Mouse (Mus musculus): ENCODE data around the gene Scap. TPM values are rescaled to one million over a fixed set of nuclear protein-coding genes. Genes with fewer than 3 reads are reported as not detected.
"Not testable (repeated sequence)": the region's sequence is repeated elsewhere in the genome, so short reads cannot be mapped to it uniquely, and the experiment has no call there.

Gene Scap
- polyA plus RNA-seq, 1 experiment from 2014 or later: 43.6 TPM

DNA sequence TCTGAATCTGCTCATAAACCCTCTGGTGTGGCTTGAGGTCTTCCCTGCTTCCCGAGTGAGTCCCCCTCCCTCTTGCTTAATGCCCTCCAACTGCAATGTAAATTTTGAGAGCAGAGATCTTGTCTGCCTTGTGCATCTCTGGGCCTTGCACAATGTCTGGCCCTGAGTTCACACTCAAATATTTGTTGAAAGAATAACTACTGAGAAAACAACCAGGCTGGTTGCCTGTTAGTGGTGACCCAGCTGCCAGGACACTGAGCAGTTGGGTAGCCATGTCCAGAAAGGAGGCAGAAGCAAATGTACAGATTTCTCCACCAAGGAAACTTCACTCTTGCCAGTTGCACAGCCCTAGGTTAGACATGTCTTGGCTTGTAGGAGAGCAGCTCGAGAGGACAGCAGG lies 25.3 kb downstream of the Scap start:
- Histone ChIP-seq H3K9me3 (replicated peaks) (no peaks in the 10 kb centered on the region), H3K27me3 (no peaks in the 10 kb centered on the region), H3K4me2 (replicated peaks) (no peak overlapping the region), H3K9ac (no peak overlapping the region), H3K27ac (replicated peaks) (no peak overlapping the region), H3K4me1 (no peaks in the 10 kb centered on the region), H3K36me3 (peaks cover 32% of the 10 kb centered on the region), H3K4me3 (replicated peaks) (no peak overlapping the region)
- ATAC-seq (ENCODE audit: insufficient number of reproducible peaks, low FRiP score, low TSS enrichment, low read depth): no peak
- WGBS: 61% methylated on average over 2 of the region's 2 CpGs

DNA sequence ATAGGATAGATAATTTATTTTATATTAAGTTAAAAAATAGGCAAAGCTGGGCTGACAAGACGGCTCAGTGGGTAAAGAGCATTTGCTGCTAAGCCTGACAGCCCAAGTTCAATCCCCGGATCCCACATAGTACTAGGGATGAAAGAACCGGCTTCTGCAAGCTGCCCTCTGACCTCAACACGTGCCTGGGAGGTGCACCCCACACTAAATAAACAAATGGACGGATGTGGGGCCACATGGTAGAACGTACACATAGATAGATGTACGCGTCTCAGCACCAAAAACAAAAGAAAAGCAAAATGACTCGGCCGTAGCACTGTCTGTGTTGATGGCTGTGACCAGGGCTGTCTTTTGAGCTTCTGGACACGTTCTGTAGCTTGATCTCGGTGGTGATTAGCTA lies 28.2 kb downstream of the Scap start:
- Histone ChIP-seq H3K4me2 (replicated peaks) (no peak overlapping the region), H3K4me1 (no peaks in the 10 kb centered on the region), H3K27ac (replicated peaks) (no peak overlapping the region), H3K9me3 (replicated peaks) (no peaks in the 10 kb centered on the region), H3K27me3 (no peaks in the 10 kb centered on the region), H3K9ac (no peak overlapping the region), H3K4me3 (replicated peaks) (no peak overlapping the region), H3K36me3 (peaks cover 11% of the 10 kb centered on the region; the same call in 1 of the 2 replicates)
- ATAC-seq (ENCODE audit: insufficient number of reproducible peaks, low FRiP score, low TSS enrichment, low read depth): no peak
- WGBS: 73% methylated on average over 12 of the region's 12 CpGs

DNA sequence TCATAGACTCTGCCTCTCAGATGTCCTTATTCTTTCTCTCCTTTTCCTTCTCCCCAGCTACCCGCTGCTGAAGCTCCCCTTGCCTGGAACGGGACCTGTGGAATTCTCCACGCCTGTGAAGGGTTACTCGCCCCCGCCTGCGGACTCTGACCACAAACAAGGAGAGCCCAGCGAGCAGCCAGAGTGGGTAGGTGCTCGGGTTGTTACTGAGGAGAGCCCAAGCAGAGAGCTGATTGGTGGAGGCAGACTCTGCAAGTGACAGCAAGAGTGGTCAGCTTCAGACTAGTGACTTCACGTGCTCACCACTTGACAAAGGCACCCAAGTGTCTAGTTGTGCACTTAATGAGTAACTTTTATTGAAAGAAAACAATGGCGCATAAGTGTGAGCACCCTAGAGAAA lies 29.2 kb downstream of the Scap start:
- WGBS: 75% methylated on average over 10 of the region's 10 CpGs

DNA sequence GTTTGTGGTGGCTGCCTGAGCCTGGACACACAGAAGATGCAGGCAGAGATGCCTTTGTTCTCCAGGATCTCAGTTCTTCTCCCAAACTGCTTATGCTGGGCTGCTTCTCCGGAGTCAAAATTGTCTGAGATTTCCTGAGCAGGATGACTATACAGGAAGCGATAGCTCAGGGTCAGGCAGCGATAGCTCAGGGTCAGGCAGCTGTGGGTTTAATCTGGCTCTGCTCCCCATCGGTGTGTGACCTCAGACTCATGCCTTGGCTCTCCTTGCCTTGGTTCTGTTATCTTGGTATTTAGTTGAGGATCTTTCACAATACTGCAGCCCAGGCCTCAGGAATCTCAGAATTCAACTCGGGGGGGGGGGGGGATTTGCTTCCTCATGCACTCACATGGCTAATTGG lies 33.7 kb downstream of the Scap start:
- H3K4me2 ChIP-seq (replicated peaks): no peak overlapping the region
- no peak overlapping the region for H3K27ac ChIP-seq (replicated peaks)
- H3K9me3 ChIP-seq (replicated peaks): no peaks in the 10 kb centered on the region
- whole genome bisulfite sequencing: 41% methylated on average over 5 of the region's 5 CpGs
- H3K4me3 ChIP-seq (replicated peaks): no peak overlapping the region
- no peak for ATAC-seq (ENCODE audit: insufficient number of reproducible peaks, low FRiP score, low TSS enrichment, low read depth)
- H3K9ac ChIP-seq: no peak overlapping the region
- no peaks in the 10 kb centered on the region for H3K4me1 ChIP-seq
- peaks cover 14% of the 10 kb centered on the region; the same call in 1 of the 2 replicates for H3K36me3 ChIP-seq
- no peaks in the 10 kb centered on the region for H3K27me3 ChIP-seq

More for the DNA sequence above, 29.2 kb downstream of the Scap start:
- no peak overlapping the region for H3K4me2 ChIP-seq (replicated peaks)
- no peaks in the 10 kb centered on the region for H3K27me3 ChIP-seq
- H3K36me3 ChIP-seq: peaks cover 11% of the 10 kb centered on the region; the same call in 1 of the 2 replicates
- no peaks in the 10 kb centered on the region for H3K4me1 ChIP-seq
- H3K9ac ChIP-seq: no peak overlapping the region
- H3K27ac ChIP-seq (replicated peaks): no peak overlapping the region
- ATAC-seq (ENCODE audit: insufficient number of reproducible peaks, low FRiP score, low TSS enrichment, low read depth): no peak
- no peaks in the 10 kb centered on the region for H3K9me3 ChIP-seq (replicated peaks)
- no peak overlapping the region for H3K4me3 ChIP-seq (replicated peaks)

DNA sequence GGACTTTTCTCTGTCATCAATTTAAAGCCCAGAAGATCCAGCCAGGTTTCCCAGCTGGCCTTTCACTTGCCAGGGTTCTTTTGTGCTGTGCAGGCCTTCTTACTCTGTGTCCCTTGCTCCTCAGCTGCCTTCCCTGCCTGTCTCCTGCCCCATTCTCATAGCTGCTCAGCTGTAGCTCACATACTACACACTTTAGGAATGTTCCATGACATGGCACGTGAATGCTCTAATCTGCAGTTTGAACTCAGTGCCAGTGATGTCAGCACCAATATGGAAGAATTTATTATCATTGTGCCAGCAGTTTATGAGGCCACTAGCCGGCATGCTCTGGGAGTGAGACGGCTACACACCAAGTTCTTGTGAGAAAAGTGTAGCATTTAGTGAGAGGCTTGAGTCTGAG lies 36.8 kb downstream of the Scap start:
- Histone ChIP-seq H3K4me3 (replicated peaks) (no peak overlapping the region), H3K36me3 (peaks cover 30% of the 10 kb centered on the region), H3K4me1 (no peaks in the 10 kb centered on the region), H3K4me2 (replicated peaks) (no peak overlapping the region), H3K9me3 (replicated peaks) (no peaks in the 10 kb centered on the region), H3K27me3 (no peaks in the 10 kb centered on the region), H3K27ac (replicated peaks) (no peak overlapping the region), H3K9ac (no peak overlapping the region)
- ATAC-seq (ENCODE audit: insufficient number of reproducible peaks, low FRiP score, low TSS enrichment, low read depth): no peak
- 88% methylated on average over 3 of the region's 3 CpGs for WGBS

DNA sequence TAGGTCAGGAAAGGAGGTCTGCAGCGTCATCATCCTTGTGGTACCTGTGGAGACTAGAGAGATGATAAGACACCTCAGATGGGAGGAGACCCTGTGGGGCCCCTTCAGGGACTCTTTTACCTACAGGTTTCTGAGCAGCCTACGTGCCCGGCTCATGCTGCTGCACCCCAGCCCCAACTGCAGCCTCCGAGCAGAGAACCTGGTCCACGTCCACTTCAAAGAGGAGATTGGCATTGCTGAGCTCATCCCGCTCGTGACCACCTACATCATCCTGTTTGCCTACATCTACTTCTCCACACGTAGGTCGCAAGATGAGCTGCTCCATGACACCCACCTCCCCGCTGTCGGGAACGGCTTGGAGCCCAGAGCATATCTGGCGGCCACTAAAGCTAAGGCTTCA lies 40.8 kb downstream of the Scap start:
- Histone ChIP-seq H3K4me3 (replicated peaks) (no peak overlapping the region), H3K36me3 (peaks cover 61% of the 10 kb centered on the region), H3K4me2 (replicated peaks) (no peak overlapping the region), H3K4me1 (no peaks in the 10 kb centered on the region), H3K9ac (no peak overlapping the region), H3K27me3 (no peaks in the 10 kb centered on the region), H3K27ac (replicated peaks) (no peak overlapping the region), H3K9me3 (replicated peaks) (no peaks in the 10 kb centered on the region)
- no peak for ATAC-seq (ENCODE audit: insufficient number of reproducible peaks, low FRiP score, low TSS enrichment, low read depth)
- WGBS: 93% methylated on average over 13 of the region's 13 CpGs

DNA sequence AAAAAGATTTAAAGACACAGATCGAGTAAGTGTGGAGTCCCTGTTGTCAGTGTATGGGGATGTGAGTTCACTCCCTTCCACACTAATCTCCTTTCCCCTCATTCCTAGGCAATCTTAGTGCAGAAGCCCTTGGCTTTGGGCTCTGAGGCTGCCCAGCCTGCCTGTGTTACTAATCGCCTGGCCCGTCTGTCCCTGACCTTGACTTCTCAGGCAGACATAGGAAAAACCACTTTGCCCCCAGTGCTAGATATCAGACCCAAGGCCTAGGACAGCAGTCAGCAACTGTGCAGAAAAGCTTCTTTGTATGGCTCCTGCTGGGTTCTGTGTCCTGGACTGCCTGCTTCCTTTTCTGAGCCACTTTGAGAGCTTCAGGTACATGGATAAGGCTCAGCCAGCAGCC lies 42.6 kb downstream of the Scap start:
- no peak overlapping the region for H3K9ac ChIP-seq
- peaks cover 72% of the 10 kb centered on the region for H3K36me3 ChIP-seq
- H3K27me3 ChIP-seq: no peaks in the 10 kb centered on the region
- no peak overlapping the region for H3K27ac ChIP-seq (replicated peaks)
- no peak for ATAC-seq (ENCODE audit: insufficient number of reproducible peaks, low FRiP score, low TSS enrichment, low read depth)
- no peak overlapping the region for H3K4me3 ChIP-seq (replicated peaks)
- H3K4me2 ChIP-seq (replicated peaks): no peak overlapping the region
- H3K4me1 ChIP-seq: no peaks in the 10 kb centered on the region; the same call in 1 of the 2 replicates
- no peaks in the 10 kb centered on the region for H3K9me3 ChIP-seq (replicated peaks)
- 94% methylated on average over 3 of the region's 3 CpGs for WGBS

DNA sequence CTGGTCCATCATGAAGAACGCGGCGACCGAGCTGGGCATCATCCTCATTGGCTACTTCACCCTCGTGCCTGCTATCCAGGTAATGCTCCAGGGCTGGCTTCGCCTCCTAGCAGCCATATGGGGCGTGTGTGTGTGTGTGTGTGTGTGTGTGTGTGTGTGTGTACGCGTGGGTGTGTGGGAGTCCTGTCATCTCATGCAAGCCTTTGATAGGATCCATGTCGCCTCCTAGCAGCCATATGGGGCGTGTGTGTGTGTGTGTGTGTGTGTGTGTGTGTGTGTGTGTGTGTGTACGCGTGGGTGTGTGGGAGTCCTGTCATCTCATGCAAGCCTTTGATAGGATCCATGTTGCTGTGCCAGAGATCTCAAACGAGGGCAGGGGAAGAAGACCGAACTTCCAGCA lies 44.6 kb downstream of the Scap start:
- not testable (repeated sequence) for ATAC-seq (ENCODE audit: insufficient number of reproducible peaks, low FRiP score, low TSS enrichment, low read depth); H3K27ac ChIP-seq (replicated peaks); H3K9me3 ChIP-seq (replicated peaks); H3K4me3 ChIP-seq (replicated peaks); H3K27me3 ChIP-seq; H3K4me1 ChIP-seq; H3K9ac ChIP-seq; H3K4me2 ChIP-seq (replicated peaks)
- 85% methylated on average over 15 of the region's 15 CpGs for WGBS
- H3K36me3 ChIP-seq: peaks cover 82% of the 10 kb centered on the region

DNA sequence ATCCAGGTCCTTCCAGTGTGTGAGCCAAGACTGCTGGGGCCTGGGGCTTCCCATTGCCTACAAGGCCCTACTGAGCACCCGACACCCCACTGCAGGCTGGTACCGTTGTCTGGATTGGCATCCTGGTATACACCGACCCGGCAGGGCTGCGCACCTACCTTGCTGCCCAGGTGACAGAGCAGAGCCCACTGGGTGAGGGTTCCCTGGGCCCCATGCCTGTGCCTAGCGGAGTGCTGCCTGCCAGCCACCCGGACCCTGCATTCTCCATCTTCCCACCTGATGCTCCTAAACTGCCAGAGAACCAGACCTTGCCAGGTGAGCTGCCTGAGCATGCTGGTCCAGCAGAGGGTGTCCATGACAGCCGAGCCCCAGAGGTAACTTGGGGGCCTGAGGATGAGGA lies 46.3 kb downstream of the Scap start:
- no peaks in the 10 kb centered on the region for H3K27me3 ChIP-seq
- no peak overlapping the region for H3K4me2 ChIP-seq (replicated peaks)
- no peak for ATAC-seq (ENCODE audit: insufficient number of reproducible peaks, low FRiP score, low TSS enrichment, low read depth)
- H3K9me3 ChIP-seq (replicated peaks): no peaks in the 10 kb centered on the region
- no peak overlapping the region for H3K27ac ChIP-seq (replicated peaks)
- H3K4me3 ChIP-seq (replicated peaks): no peak overlapping the region
- H3K4me1 ChIP-seq: no peaks in the 10 kb centered on the region; the same call in 1 of the 2 replicates
- 92% methylated on average over 8 of the region's 8 CpGs for WGBS
- no peak overlapping the region for H3K9ac ChIP-seq
- peaks cover 82% of the 10 kb centered on the region for H3K36me3 ChIP-seq

DNA sequence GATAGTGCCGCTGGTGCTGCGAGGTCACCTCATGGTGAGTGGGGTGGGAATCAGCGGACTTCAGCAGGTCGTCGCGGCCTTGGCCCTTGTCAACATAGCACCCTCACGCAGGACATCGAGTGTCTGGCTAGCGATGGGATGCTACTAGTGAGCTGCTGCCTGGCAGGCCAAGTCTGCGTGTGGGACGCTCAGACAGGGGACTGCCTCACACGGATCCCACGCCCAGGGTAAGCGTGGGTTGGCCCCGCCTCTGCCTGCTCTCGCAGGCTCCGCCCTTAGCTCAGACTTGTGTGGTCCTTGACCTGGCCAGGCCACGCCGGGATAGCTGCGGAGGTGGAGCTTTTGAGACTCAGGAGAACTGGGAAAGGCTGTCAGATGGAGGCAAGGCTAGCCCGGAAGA lies 47.6 kb downstream of the Scap start:
- no peak overlapping the region for H3K27ac ChIP-seq (replicated peaks)
- H3K9me3 ChIP-seq (replicated peaks): no peaks in the 10 kb centered on the region
- no peak overlapping the region for H3K4me3 ChIP-seq (replicated peaks)
- no peak overlapping the region for H3K4me2 ChIP-seq (replicated peaks)
- H3K27me3 ChIP-seq: no peaks in the 10 kb centered on the region
- H3K4me1 ChIP-seq: no peaks in the 10 kb centered on the region; the same call in 1 of the 2 replicates
- H3K36me3 ChIP-seq: peaks cover 90% of the 10 kb centered on the region
- peak; percentile 29; the same call in 1 of the 2 replicates for ATAC-seq (ENCODE audit: insufficient number of reproducible peaks, low FRiP score, low TSS enrichment, low read depth)
- WGBS: 43% methylated on average over 21 of the region's 21 CpGs
- H3K9ac ChIP-seq: no peak overlapping the region

DNA sequence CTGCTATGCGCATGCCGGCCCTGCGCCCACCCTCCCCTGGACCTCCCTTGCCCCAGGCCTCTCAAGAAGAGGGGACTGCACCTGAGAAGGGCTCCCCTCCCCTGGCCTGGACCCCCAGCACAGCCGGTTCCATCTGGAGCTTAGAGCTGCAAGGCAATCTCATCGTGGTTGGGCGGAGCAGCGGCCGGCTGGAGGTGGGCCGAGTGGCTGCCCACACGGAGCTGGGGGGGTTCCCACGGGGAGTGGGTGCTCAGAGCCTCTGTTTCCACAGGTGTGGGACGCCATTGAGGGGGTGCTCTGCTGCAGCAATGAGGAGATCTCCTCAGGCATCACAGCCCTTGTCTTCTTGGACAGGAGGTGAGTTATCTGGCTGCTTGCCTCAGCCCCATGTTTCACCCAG lies 48.2 kb downstream of the Scap start:
- Histone ChIP-seq H3K27ac (replicated peaks) (no peak overlapping the region), H3K27me3 (no peaks in the 10 kb centered on the region), H3K9me3 (replicated peaks) (no peaks in the 10 kb centered on the region), H3K4me3 (replicated peaks) (no peak overlapping the region), H3K36me3 (peaks cover 90% of the 10 kb centered on the region), H3K9ac (no peak overlapping the region), H3K4me2 (replicated peaks) (no peak overlapping the region), H3K4me1 (no peaks in the 10 kb centered on the region; the same call in 1 of the 2 replicates)
- 79% methylated on average over 12 of the region's 12 CpGs for WGBS
- ATAC-seq (ENCODE audit: insufficient number of reproducible peaks, low FRiP score, low TSS enrichment, low read depth): no peak

DNA sequence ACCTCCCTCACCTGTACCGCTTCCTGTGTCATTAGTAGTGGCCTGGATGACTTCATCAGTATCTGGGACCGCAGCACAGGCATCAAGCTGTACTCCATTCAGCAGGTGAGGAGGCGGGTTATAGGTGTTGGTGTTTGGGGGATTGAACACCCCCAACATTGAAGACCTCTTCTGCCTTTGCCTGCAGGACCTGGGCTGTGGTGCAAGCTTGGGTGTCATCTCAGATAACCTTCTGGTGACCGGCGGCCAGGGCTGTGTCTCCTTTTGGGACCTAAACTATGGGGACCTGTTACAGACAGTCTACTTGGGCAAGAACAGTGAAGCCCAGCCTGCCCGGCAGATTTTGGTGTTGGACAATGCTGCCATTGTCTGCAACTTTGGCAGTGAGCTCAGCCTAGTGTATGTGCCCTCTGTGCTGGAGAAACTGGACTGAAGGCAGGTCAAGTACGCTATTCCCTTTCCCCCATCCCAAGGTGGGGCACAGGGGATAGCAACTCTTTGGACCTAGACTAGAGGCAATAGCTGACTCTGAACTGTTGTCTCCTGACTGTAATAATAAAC lies 51.4 kb downstream of the Scap start:
- no peak overlapping the region for H3K9ac ChIP-seq
- no peaks in the 10 kb centered on the region; the same call in 1 of the 2 replicates for H3K4me1 ChIP-seq
- WGBS: 82% methylated on average over 7 of the region's 7 CpGs
- peaks cover 91% of the 10 kb centered on the region for H3K36me3 ChIP-seq
- H3K9me3 ChIP-seq (replicated peaks): no peaks in the 10 kb centered on the region
- no peaks in the 10 kb centered on the region for H3K27me3 ChIP-seq
- no peak overlapping the region for H3K4me2 ChIP-seq (replicated peaks)
- H3K27ac ChIP-seq (replicated peaks): no peak overlapping the region
- no peak for ATAC-seq (ENCODE audit: insufficient number of reproducible peaks, low FRiP score, low TSS enrichment, low read depth)
- H3K4me3 ChIP-seq (replicated peaks): no peak overlapping the region
